Mouse (Mus musculus): Measurements from ENCODE around the gene Snx3.

GRCm38 (mm10) chr10:42522912-42523311 lies 21.1 kb downstream of the Snx3 start:
- no peak for TF ChIP-seq POLR2A (IDR thresholded peaks at IDR 0.05; ENCODE audit: borderline replicate concordance, extremely low read depth, insufficient read depth, insufficient read length, poor library complexity, severe bottlenecking)
- no peak for TF ChIP-seq CTCF (IDR thresholded peaks at IDR 0.05; ENCODE audit: borderline replicate concordance, extremely low read depth, insufficient read depth, insufficient read length)
